Mouse (Mus musculus): ENCODE results near the gene Pigt. TPM values are rescaled to one million over a fixed set of nuclear protein-coding genes. Genes with fewer than 3 reads are reported as not detected.

The Pigt gene
- 120 and 165 TPM in 2 replicates for polyA plus RNA-seq (2012; rRNA removed; ENCODE audit: low replicate concordance)

GRCm38 (mm10) chr2:164496847-164497690, at the start of gene Pigt:
TSS of gene Pigt (plus strand) at chr2:164497520.

DNA sequence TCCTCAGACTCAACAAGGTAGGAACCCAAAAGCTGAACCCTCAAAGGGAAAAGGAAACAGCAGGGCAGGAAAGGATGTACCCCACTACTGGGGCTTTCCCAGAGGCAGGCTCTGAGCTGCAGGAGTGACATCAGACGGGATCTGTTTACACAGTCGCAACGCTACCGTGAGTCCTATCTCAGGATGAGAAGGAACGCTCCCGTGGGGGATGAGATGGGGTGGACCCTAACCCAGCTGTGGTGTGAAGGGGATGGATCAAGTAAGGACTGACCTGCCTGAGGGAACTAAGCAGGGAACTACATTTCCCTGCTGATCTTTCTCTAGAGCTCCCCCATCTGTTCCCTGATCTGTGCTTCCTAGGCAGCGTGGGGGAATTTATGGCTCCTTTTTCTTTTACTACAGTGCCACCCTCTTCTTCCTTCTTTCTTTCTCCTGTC, 40.4 kb upstream of the Pigt start, which contains the start of gene Sys1:
TSS of gene Sys1 (plus strand) at position 101 of the 437 bp plus-strand sequence.

DNA sequence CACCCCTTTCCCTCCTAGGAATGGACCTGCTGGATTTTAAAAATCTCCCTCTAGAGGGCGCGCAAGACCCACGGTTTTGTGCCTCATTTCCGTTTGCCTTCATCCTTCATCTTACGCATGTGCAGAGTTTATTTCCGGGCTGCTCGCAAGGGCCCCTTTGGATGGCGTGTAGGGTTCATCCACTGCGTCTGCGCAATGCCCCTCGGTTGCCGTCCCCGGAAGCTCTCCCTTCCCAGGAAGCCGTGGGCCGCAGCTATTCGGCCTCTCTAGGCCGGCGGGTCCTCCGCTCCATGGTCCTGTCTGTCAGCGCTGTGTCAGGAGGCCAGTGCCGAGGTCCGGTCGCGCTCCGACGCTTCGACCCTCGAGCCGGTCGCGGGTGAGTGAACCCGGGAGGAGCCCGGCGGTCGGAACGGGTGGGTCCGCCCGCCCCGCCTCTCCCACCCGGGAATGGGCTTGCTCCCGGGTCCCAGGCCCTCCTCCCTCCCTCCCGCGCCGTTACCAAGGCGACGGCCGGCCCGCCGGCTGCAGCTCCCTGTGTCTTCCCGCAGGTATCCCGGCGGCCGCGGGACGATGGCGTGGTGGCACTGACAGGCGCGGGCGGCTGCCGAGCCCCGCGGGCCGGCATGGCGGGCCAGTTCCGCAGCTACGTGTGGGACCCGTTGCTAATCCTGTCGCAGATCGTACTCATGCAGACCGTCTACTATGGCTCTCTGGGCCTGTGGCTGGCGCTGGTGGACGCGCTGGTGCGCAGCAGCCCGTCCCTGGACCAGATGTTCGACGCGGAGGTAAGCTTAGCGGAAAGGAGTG, 36.4 kb upstream of the Pigt start, which contains the start of gene Gm20458:
TSS of gene Gm20458 (plus strand) at position 223 of the 807 bp plus-strand sequence.

DNA sequence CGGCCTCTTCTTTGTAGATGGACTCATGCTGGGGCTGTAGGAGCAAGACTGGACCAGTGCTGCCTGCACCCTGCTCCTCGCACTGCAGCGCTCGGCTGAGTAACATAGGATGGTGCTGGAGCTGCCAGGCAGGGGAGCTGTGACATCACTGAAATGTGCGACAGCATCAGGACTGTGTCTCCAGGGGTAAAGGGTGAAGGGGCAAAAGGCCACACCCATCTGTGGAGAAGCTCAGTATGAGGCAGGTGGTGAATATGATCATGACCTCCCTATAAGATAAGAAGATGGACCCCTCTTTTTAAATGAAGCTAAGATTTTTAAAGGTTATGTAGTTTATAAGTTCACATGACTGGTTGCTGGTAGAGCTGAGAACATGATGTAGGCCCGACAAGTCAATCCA, 23.7 kb upstream of the Pigt start, which contains the start of gene Trp53tg5:
TSS of gene Trp53tg5 (minus strand) at position 101 of the 400 bp plus-strand sequence.

GRCm38 (mm10) chr2:164485681-164486257, 11.6 kb upstream of the Pigt start, which contains the start of gene Dbndd2:
TSS of gene Dbndd2 (plus strand) at chr2:164486106.

Other genes starting within 250 kb of the Pigt start
- not detected in 2 replicates for gene Svs3b, start 240.9 kb upstream of the Pigt start, polyA plus RNA-seq (2012; rRNA removed; ENCODE audit: low replicate concordance)
- gene Svs4, start 219.1 kb upstream of the Pigt start, polyA plus RNA-seq (2012; rRNA removed; ENCODE audit: low replicate concordance): not detected in 2 replicates
- gene Svs3a, start 208.3 kb upstream of the Pigt start, polyA plus RNA-seq (2012; rRNA removed; ENCODE audit: low replicate concordance): not detected in 2 replicates
- not detected in 2 replicates for gene Svs6, start 180.8 kb upstream of the Pigt start, polyA plus RNA-seq (2012; rRNA removed; ENCODE audit: low replicate concordance)
- gene Svs5, start 164.8 kb upstream of the Pigt start, polyA plus RNA-seq (2012; rRNA removed; ENCODE audit: low replicate concordance): not detected in 2 replicates
- gene Slpi, start 108.4 kb upstream of the Pigt start, polyA plus RNA-seq (2012; rRNA removed; ENCODE audit: low replicate concordance): 19.6 and 28.7 TPM in 2 replicates
- gene Rbpjl, start 94.4 kb upstream of the Pigt start, polyA plus RNA-seq (2012; rRNA removed; ENCODE audit: low replicate concordance): 0.03 and 0.05 TPM in 2 replicates
- 2.9 and 6.3 TPM in 2 replicates for gene Matn4, start 92.4 kb upstream of the Pigt start, polyA plus RNA-seq (2012; rRNA removed; ENCODE audit: low replicate concordance)
- gene Sdc4, start 53.6 kb upstream of the Pigt start, polyA plus RNA-seq (2012; rRNA removed; ENCODE audit: low replicate concordance): 46.1 and 52.4 TPM in 2 replicates
- gene Sys1, start 40.6 kb upstream of the Pigt start, polyA plus RNA-seq (2012; rRNA removed; ENCODE audit: low replicate concordance): 117 and 254 TPM in 2 replicates
- 37.3 and 40.5 TPM in 2 replicates for gene Gm20458, start 36.6 kb upstream of the Pigt start, polyA plus RNA-seq (2012; rRNA removed; ENCODE audit: low replicate concordance)
- gene Trp53tg5, start 23.8 kb upstream of the Pigt start, polyA plus RNA-seq (2012; rRNA removed; ENCODE audit: low replicate concordance): not detected in 2 replicates
- gene Dbndd2, start 11.4 kb upstream of the Pigt start, polyA plus RNA-seq (2012; rRNA removed; ENCODE audit: low replicate concordance): 16.8 and 38.2 TPM in 2 replicates
- 202 and 262 TPM in 2 replicates for gene Wfdc2, start 64.9 kb downstream of the Pigt start, polyA plus RNA-seq (2012; rRNA removed; ENCODE audit: low replicate concordance)
- gene Spint3, start 75.9 kb downstream of the Pigt start, polyA plus RNA-seq (2012; rRNA removed; ENCODE audit: low replicate concordance): not detected in 2 replicates
- not detected in 2 replicates for gene Wfdc6a, start 87.9 kb downstream of the Pigt start, polyA plus RNA-seq (2012; rRNA removed; ENCODE audit: low replicate concordance)
- gene Eppin, start 96.1 kb downstream of the Pigt start, polyA plus RNA-seq (2012; rRNA removed; ENCODE audit: low replicate concordance): not detected in 2 replicates
- not detected in 2 replicates for gene Wfdc6b, start 116.0 kb downstream of the Pigt start, polyA plus RNA-seq (2012; rRNA removed; ENCODE audit: low replicate concordance)
- not detected in 2 replicates for gene Wfdc8, start 116.1 kb downstream of the Pigt start, polyA plus RNA-seq (2012; rRNA removed; ENCODE audit: low replicate concordance)
- gene Wfdc16, start 141.3 kb downstream of the Pigt start, polyA plus RNA-seq (2012; rRNA removed; ENCODE audit: low replicate concordance): not detected in 2 replicates
- not detected in 2 replicates for gene Wfdc10, start 158.5 kb downstream of the Pigt start, polyA plus RNA-seq (2012; rRNA removed; ENCODE audit: low replicate concordance)
- gene Wfdc9, start 159.1 kb downstream of the Pigt start, polyA plus RNA-seq (2012; rRNA removed; ENCODE audit: low replicate concordance): not detected in 2 replicates
- gene Wfdc11, start 176.6 kb downstream of the Pigt start, polyA plus RNA-seq (2012; rRNA removed; ENCODE audit: low replicate concordance): not detected in 2 replicates
- not detected in 2 replicates for gene Wfdc13, start 187.6 kb downstream of the Pigt start, polyA plus RNA-seq (2012; rRNA removed; ENCODE audit: low replicate concordance)
- not detected in 2 replicates for gene Spint4, start 201.0 kb downstream of the Pigt start, polyA plus RNA-seq (2012; rRNA removed; ENCODE audit: low replicate concordance)
- not detected in 2 replicates for gene Spint5, start 217.8 kb downstream of the Pigt start, polyA plus RNA-seq (2012; rRNA removed; ENCODE audit: low replicate concordance)
- 0.87 and 2.8 TPM in 2 replicates for gene Wfdc3, start 248.4 kb downstream of the Pigt start, polyA plus RNA-seq (2012; rRNA removed; ENCODE audit: low replicate concordance)
- gene Dnttip1, start 248.5 kb downstream of the Pigt start, polyA plus RNA-seq (2012; rRNA removed; ENCODE audit: low replicate concordance): 13.4 and 63.8 TPM in 2 replicates

All from mammary gland, adult 2 months (tissue).